Mouse (Mus musculus) embryonic facial prominence, embryonic 14.5 days (tissue): Measurements from ENCODE around the gene Iqub. TPM values are rescaled to one million over a fixed set of nuclear protein-coding genes. Genes with fewer than 3 reads are reported as not detected.
A peak's percentile ranks its signal among the peaks of the same experiment; 100 is the strongest.

ENCODE experiments used
- ATAC-seq: fragments of 200-750 bp; cut with Nextera tagmentation; 2 replicates; pipeline ENCODE4 v1.8.0; 2017; ENCODE audit warnings: low read depth, moderate number of reproducible peaks, moderate TSS enrichment
- DNase-seq: peaks from one replicate; pipeline ENCODE4 v3.0.0-alpha.2; 2015; ENCODE audit warnings: low spot score
- H3K27ac ChIP-seq: fragments of 300-500 bp; sonication (generic); replicated peaks from 2 replicates; pipeline ENCODE4 v1.5.1; 2014; ENCODE audit warnings: low read depth, mild to moderate bottlenecking, low read length, moderate library complexity
- H3K27me3 ChIP-seq: fragments of 300-500 bp; sonication (generic); replicated peaks from 2 replicates; pipeline ENCODE4 v1.6.1; 2014; ENCODE audit warnings: low read length; ENCODE audit not compliant: control insufficient read depth, insufficient read depth
- H3K36me3 ChIP-seq: fragments of 300-500 bp; sonication (generic); 2 replicates; pipeline ENCODE4 v1.6.1; 2014; ENCODE audit warnings: low read length, mixed read lengths; ENCODE audit not compliant: control insufficient read depth, insufficient read depth
- H3K4me1 ChIP-seq: fragments of 300-500 bp; sonication (generic); 2 replicates; pipeline ENCODE4 v1.6.1; 2014; ENCODE audit warnings: antibody characterized with exemption, low read length; ENCODE audit not compliant: control insufficient read depth, insufficient read depth
- H3K4me2 ChIP-seq: fragments of 300-500 bp; sonication (generic); 2 replicates; pipeline ENCODE4 v1.6.1; 2014; ENCODE audit warnings: low read depth, mild to moderate bottlenecking, low read length, moderate library complexity, mixed read lengths
- H3K4me3 ChIP-seq: fragments of 300-500 bp; sonication (generic); 2 replicates; pipeline ENCODE4 v1.5.1; 2014; ENCODE audit warnings: low read depth, mild to moderate bottlenecking, low read length
- H3K9ac ChIP-seq: fragments of 300-500 bp; sonication (generic); 2 replicates; pipeline ENCODE4 v1.6.1; 2014; ENCODE audit warnings: low read depth, mild to moderate bottlenecking, low read length, moderate library complexity, mixed read lengths
- H3K9me3 ChIP-seq: fragments of 300-500 bp; sonication (generic); 2 replicates; pipeline ENCODE4 v1.6.1; 2016; ENCODE audit warnings: low read length; ENCODE audit not compliant: control insufficient read depth
- WGBS: fragments of 180-500 bp; shearing (Covaris S2); extraction: QIAGEN DNeasy Blood & Tissue Kit; methylation state at CpG from one replicate; pipeline ENCODE4 v1.1.7; 2014; 5-methylcytosine and 5-hydroxymethylcytosine counted together
- polyA plus RNA-seq: library from polyadenylated mRNA; unstranded; fragments of >200 nt; fragmentation: Nextera tagmentation; extraction: Ambion mirVana; gene quantifications from 2 replicates; pipeline ENCODE4 v1.2.1, GENCODE M21; 2014

The Iqub gene
- polyA plus RNA-seq, 1 experiment from 2014 or later = 1.6 TPM

- ATAC-seq = no peak
- H3K9me3 ChIP-seq = no peaks in the 10 kb centered on the region
- no peak overlapping the region for H3K4me2 ChIP-seq
- H3K36me3 ChIP-seq = no peaks in the 10 kb centered on the region
- H3K27me3 ChIP-seq = no peaks in the 10 kb centered on the region
- no peak for DNase-seq
- no peak overlapping the region for H3K9ac ChIP-seq
- no peak overlapping the region for H3K27ac ChIP-seq
- no peak overlapping the region for H3K4me3 ChIP-seq
- H3K4me1 ChIP-seq = no peaks in the 10 kb centered on the region
These were observed 27.5 kb upstream of the Iqub start for GRCm38 (mm10) chr6:24542393-24542792.

GRCm38 (mm10) chr6:24540106-24540505 is 25.2 kb upstream of the Iqub start:
- H3K9me3 ChIP-seq = no peaks in the 10 kb centered on the region

GRCm38 (mm10) chr6:24538435-24538834 is 23.6 kb upstream of the Iqub start:
- ATAC-seq = no peak
- Histone ChIP-seq H3K9me3 (no peaks in the 10 kb centered on the region), H3K4me1 (no peaks in the 10 kb centered on the region), H3K27ac (no peak overlapping the region), H3K36me3 (no peaks in the 10 kb centered on the region), H3K4me3 (no peak overlapping the region), H3K27me3 (no peaks in the 10 kb centered on the region), H3K4me2 (no peak overlapping the region), H3K9ac (no peak overlapping the region)
- no peak for DNase-seq
- 83% methylated on average over 3 of the region's 3 CpGs for WGBS

More at GRCm38 (mm10) chr6:24540106-24540505, 25.2 kb upstream of the Iqub start:
- no peak overlapping the region for H3K4me2 ChIP-seq
- H3K4me3 ChIP-seq = no peak overlapping the region
- no peaks in the 10 kb centered on the region for H3K36me3 ChIP-seq
- DNase-seq (no peak), ATAC-seq (no peak)
- H3K9ac ChIP-seq = no peak overlapping the region
- WGBS = 68% methylated on average over 4 of the region's 4 CpGs
- H3K4me1 ChIP-seq = no peaks in the 10 kb centered on the region
- H3K27ac ChIP-seq = no peak overlapping the region
- no peaks in the 10 kb centered on the region for H3K27me3 ChIP-seq

GRCm38 (mm10) chr6:24532804-24533203 is 17.9 kb upstream of the Iqub start:
- ATAC-seq = peak; percentile 38; the same call in 1 of the 2 replicates
- 69% methylated on average over 3 of the region's 3 CpGs for WGBS

GRCm38 (mm10) chr6:24530711-24531420 is 16.0 kb upstream of the Iqub start:
- Histone ChIP-seq H3K4me2 (peak overlapping the region; percentile 46), H3K9ac (no peak overlapping the region)
- peak; percentile 24 for DNase-seq

More at GRCm38 (mm10) chr6:24532804-24533203, 17.9 kb upstream of the Iqub start:
- H3K4me2 ChIP-seq = no peak overlapping the region
- H3K9me3 ChIP-seq = no peaks in the 10 kb centered on the region
- H3K27ac ChIP-seq = no peak overlapping the region
- no peaks in the 10 kb centered on the region for H3K36me3 ChIP-seq
- H3K4me1 ChIP-seq = no peaks in the 10 kb centered on the region
- no peak overlapping the region for H3K4me3 ChIP-seq
- DNase-seq = peak; percentile 15
- no peaks in the 10 kb centered on the region for H3K27me3 ChIP-seq
- no peak overlapping the region for H3K9ac ChIP-seq

GRCm38 (mm10) chr6:24530166-24530565 is 15.3 kb upstream of the Iqub start:
- H3K9me3 ChIP-seq = no peaks in the 10 kb centered on the region
- H3K9ac ChIP-seq = no peak overlapping the region
- peak overlapping the region; percentile 46 for H3K4me2 ChIP-seq
- peak overlapping the region; percentile 0; the same call in 1 of the 2 replicates for H3K4me3 ChIP-seq
- ATAC-seq = no peak
- H3K4me1 ChIP-seq = peaks cover 11% of the 10 kb centered on the region
- no peaks in the 10 kb centered on the region for H3K36me3 ChIP-seq
- H3K27ac ChIP-seq = no peak overlapping the region
- H3K27me3 ChIP-seq = no peaks in the 10 kb centered on the region
- DNase-seq = peak; percentile 77
- 16% methylated on average over 4 of the region's 4 CpGs for WGBS

More at GRCm38 (mm10) chr6:24530711-24531420, 16.0 kb upstream of the Iqub start:
- Histone ChIP-seq H3K27me3 (no peaks in the 10 kb centered on the region), H3K4me1 (peaks cover 9% of the 10 kb centered on the region), H3K27ac (no peak overlapping the region), H3K4me3 (peak overlapping the region; percentile 0; the same call in 1 of the 2 replicates), H3K9me3 (no peaks in the 10 kb centered on the region), H3K36me3 (no peaks in the 10 kb centered on the region)
- no peak for ATAC-seq
- 32% methylated on average over 11 of the region's 11 CpGs for WGBS

GRCm38 (mm10) chr6:24528064-24528243 is 13.1 kb upstream of the Iqub start, which contains the start of gene Asb15:
TSS of gene Asb15 (plus strand) at chr6:24528144.
- H3K4me2 ChIP-seq = peak within 1 kb of the TSS; percentile 71
- no peaks in the 10 kb centered on the region for H3K9me3 ChIP-seq
- H3K4me1 ChIP-seq = peaks cover 11% of the 10 kb centered on the region
- H3K27ac ChIP-seq = 0 out of 2 replicates have a peak within 1 kb of the TSS, but pooled peaks have one; percentile 31
- DNase-seq = no peak
- WGBS = 47% methylated on average over 2 of the region's 2 CpGs
- peaks cover 4% of the 10 kb centered on the region; the same call in 1 of the 2 replicates for H3K36me3 ChIP-seq
- ATAC-seq = no peak
- H3K4me3 ChIP-seq = peak within 1 kb of the TSS; percentile 75
- no peaks in the 10 kb centered on the region for H3K27me3 ChIP-seq
- peak within 1 kb of the TSS; percentile 72 for H3K9ac ChIP-seq

- H3K27ac ChIP-seq = 0 out of 2 replicates have a peak within 1 kb of the TSS, but pooled peaks have one; percentile 31
- ATAC-seq = peak; percentile 99
- peaks cover 11% of the 10 kb centered on the region for H3K4me1 ChIP-seq
- H3K4me3 ChIP-seq = peak within 1 kb of the TSS; percentile 75
- no peaks in the 10 kb centered on the region for H3K27me3 ChIP-seq
- peak within 1 kb of the TSS; percentile 72 for H3K9ac ChIP-seq
- DNase-seq = peak; percentile 99
- no peaks in the 10 kb centered on the region for H3K9me3 ChIP-seq
- peak within 1 kb of the TSS; percentile 71 for H3K4me2 ChIP-seq
- under 1% methylated on average over 52 of the region's 53 CpGs for WGBS
- H3K36me3 ChIP-seq = peaks cover 4% of the 10 kb centered on the region; the same call in 1 of the 2 replicates
These were observed 12.5 kb upstream of the Iqub start, which contains the start of gene Ndufa5 for GRCm38 (mm10) chr6:24527155-24528063. TSS of gene Ndufa5 (minus strand) at chr6:24528013.
